Mouse (Mus musculus): ENCODE results near the gene Basp1. TPM values are rescaled to one million over a fixed set of nuclear protein-coding genes. Genes with fewer than 3 reads are reported as not detected.
A peak's percentile ranks its signal among the peaks of the same experiment; 100 is the strongest.

Basp1 gene
- total and polyA plus RNA-seq, 2 experiments from 2014 or later, result 513 to 1,218 TPM

DNA sequence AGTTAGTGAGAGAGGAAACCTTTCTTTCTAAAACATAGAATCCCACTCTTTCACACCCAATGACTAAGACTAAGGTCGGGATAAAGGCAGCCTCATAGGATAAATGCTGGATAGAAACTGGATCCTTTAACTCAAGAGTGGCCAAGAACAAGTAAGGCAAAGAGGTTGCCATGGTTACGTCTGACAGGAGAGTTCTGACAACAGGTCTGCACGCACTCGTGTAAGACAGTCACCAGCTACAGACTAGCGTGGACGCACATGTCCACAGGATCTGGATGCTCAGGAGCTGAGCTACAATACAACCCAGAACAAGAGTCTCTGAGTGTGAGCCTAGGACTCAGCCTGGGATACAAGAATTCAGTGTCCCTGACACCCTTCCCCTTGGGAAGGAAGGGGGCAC, 26.0 kb downstream of the Basp1 start:
- Histone ChIP-seq H3K4me2 (ENCODE audit: low read depth) (no peak overlapping the region), H3K9me3 (ENCODE audit: low read length) (no peaks in the 10 kb centered on the region), H3K4me3 (ENCODE audit: low read depth, low read length) (no peak overlapping the region), H3K36me3 (ENCODE audit: insufficient read depth) (peaks cover 35% of the 10 kb centered on the region), H3K9ac (no peak overlapping the region), H3K4me1 (ENCODE audit: insufficient read depth) (peaks cover 4% of the 10 kb centered on the region; the same call in 1 of the 2 replicates), H3K27me3 (ENCODE audit: insufficient read depth, low read length) (no peaks in the 10 kb centered on the region), H3K27ac (ENCODE audit: low read depth, low read length) (no peak overlapping the region)
- ATAC-seq (peak; percentile 51), DNase-seq (no peak)
- TF ChIP-seq CTCF (IDR thresholded peaks at IDR 0.05; ENCODE audit: low read depth), result no peak
- 52% methylated on average over 6 of the region's 6 CpGs for WGBS

DNA sequence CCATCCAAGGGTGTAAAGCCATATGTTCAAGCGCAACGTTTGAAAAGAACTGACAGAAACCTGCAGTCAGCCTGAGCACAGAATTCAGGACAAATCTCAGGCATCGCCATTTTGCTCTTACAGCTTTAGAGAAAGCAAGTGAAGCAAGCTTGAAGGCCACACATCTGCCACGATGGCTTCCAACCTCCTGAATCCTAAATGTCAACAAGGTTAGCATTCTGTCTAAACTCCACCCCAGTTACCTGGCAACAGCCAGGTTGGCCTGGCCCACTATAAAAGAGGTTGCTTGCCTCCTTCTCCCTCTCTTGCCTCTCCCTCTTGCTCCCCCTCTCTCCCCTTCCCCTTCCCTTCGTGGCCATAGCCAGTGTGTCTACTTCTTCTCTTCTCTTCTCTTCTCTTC, 33.5 kb downstream of the Basp1 start:
- ATAC-seq, result no peak
- Histone ChIP-seq H3K4me3 (ENCODE audit: low read depth, low read length) (no peak overlapping the region), H3K27ac (ENCODE audit: low read depth, low read length) (no peak overlapping the region), H3K27me3 (ENCODE audit: insufficient read depth, low read length) (no peaks in the 10 kb centered on the region), H3K4me2 (ENCODE audit: low read depth) (no peak overlapping the region), H3K9me3 (ENCODE audit: low read length) (no peaks in the 10 kb centered on the region), H3K4me1 (ENCODE audit: insufficient read depth) (peaks cover 22% of the 10 kb centered on the region), H3K9ac (no peak overlapping the region), H3K36me3 (ENCODE audit: insufficient read depth) (peaks cover 12% of the 10 kb centered on the region)
- no peak for TF ChIP-seq CTCF (IDR thresholded peaks at IDR 0.05; ENCODE audit: low read depth)
- WGBS, result 70% methylated on average over 5 of the region's 5 CpGs
- DNase-seq, result no peak

- no peaks in the 10 kb centered on the region for H3K27me3 ChIP-seq (ENCODE audit: insufficient read depth, low read length)
- no peak overlapping the region for H3K9ac ChIP-seq
- H3K36me3 ChIP-seq (ENCODE audit: insufficient read depth), result peaks cover 12% of the 10 kb centered on the region
- no peaks in the 10 kb centered on the region for H3K9me3 ChIP-seq (ENCODE audit: low read length)
- ATAC-seq, result peak; percentile 38; the same call in 1 of the 2 replicates
- H3K4me1 ChIP-seq (ENCODE audit: insufficient read depth), result peaks cover 25% of the 10 kb centered on the region
- no peak for TF ChIP-seq CTCF (IDR thresholded peaks at IDR 0.05; ENCODE audit: low read depth)
- no peak overlapping the region for H3K4me2 ChIP-seq (ENCODE audit: low read depth)
- H3K4me3 ChIP-seq (ENCODE audit: low read depth, low read length), result no peak overlapping the region
- H3K27ac ChIP-seq (ENCODE audit: low read depth, low read length), result no peak overlapping the region
- no peak for DNase-seq
- WGBS, result 53% methylated on average over 8 of the region's 8 CpGs
These were observed 34.9 kb downstream of the Basp1 start for GRCm38 (mm10) chr15:25378707-25379106.

DNA sequence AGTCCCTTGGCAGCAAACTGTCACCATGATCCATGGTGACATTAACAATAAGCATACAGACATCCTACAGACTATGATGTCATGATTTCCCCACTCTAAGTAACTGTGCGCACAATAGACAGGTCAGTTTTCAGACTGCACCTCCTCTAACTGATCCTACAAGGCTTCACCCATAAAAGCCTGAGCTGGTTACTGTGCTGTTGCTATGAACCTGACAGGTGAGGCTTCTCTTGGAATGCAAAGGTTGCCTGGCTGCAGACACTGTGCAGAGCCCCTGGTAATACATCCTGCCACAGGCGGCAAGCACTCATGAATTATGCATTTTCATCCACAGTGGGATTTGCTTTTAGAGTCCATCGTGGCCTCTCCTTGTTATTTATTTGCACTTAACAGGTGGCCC, 36.6 kb downstream of the Basp1 start:
- no peak overlapping the region; the same call in 1 of the 2 replicates for H3K4me2 ChIP-seq (ENCODE audit: low read depth)
- no peaks in the 10 kb centered on the region for H3K27me3 ChIP-seq (ENCODE audit: insufficient read depth, low read length)
- no peak overlapping the region for H3K4me3 ChIP-seq (ENCODE audit: low read depth, low read length)
- H3K36me3 ChIP-seq (ENCODE audit: insufficient read depth), result 0 out of 2 replicates have a peak, but pooled peaks cover under 1% of the 10 kb centered on the region
- H3K4me1 ChIP-seq (ENCODE audit: insufficient read depth), result peaks cover 29% of the 10 kb centered on the region
- ATAC-seq (no peak), DNase-seq (no peak)
- no peaks in the 10 kb centered on the region for H3K9me3 ChIP-seq (ENCODE audit: low read length)
- no peak overlapping the region for H3K9ac ChIP-seq
- no peak for TF ChIP-seq CTCF (IDR thresholded peaks at IDR 0.05; ENCODE audit: low read depth)
- H3K27ac ChIP-seq (ENCODE audit: low read depth, low read length), result no peak overlapping the region
- WGBS, result 33% methylated on average over 3 of the region's 3 CpGs

DNA sequence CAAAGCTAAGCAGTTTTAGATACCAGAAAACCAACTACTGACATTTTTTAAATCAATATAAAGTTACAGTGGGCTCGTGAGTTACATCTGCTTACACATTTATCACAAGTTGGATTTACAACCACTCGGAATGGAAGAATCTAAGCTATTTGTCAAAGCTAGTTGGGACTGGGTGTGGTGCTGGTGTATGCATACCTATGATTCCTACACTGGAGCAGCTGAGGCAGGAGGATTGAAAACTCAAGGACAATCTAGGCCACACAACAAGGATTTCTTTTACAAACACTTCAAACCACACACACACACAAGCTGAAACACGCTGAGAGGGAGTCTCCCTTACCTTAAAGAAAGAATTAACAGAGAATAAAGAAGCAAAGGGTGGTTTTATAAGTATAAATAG, 40.1 kb downstream of the Basp1 start:
- Histone ChIP-seq H3K4me1 (ENCODE audit: insufficient read depth) (peaks cover 18% of the 10 kb centered on the region), H3K27ac (ENCODE audit: low read depth, low read length) (no peak overlapping the region), H3K9ac (no peak overlapping the region), H3K27me3 (ENCODE audit: insufficient read depth, low read length) (no peaks in the 10 kb centered on the region), H3K36me3 (ENCODE audit: insufficient read depth) (0 out of 2 replicates have a peak, but pooled peaks cover 6% of the 10 kb centered on the region), H3K9me3 (ENCODE audit: low read length) (no peaks in the 10 kb centered on the region), H3K4me3 (ENCODE audit: low read depth, low read length) (no peak overlapping the region), H3K4me2 (ENCODE audit: low read depth) (no peak overlapping the region)
- WGBS, result 67% methylated on average over 3 of the region's 3 CpGs
- DNase-seq (no peak), ATAC-seq (no peak)
- TF ChIP-seq CTCF (IDR thresholded peaks at IDR 0.05; ENCODE audit: low read depth), result no peak

GRCm38 (mm10) chr15:25369522-25369921, 44.0 kb downstream of the Basp1 start:
- Histone ChIP-seq H3K9ac (no peak overlapping the region), H3K27ac (ENCODE audit: low read depth, low read length) (no peak overlapping the region), H3K27me3 (ENCODE audit: insufficient read depth, low read length) (no peaks in the 10 kb centered on the region), H3K9me3 (ENCODE audit: low read length) (no peaks in the 10 kb centered on the region), H3K4me2 (ENCODE audit: low read depth) (no peak overlapping the region), H3K4me3 (ENCODE audit: low read depth, low read length) (no peak overlapping the region), H3K36me3 (ENCODE audit: insufficient read depth) (0 out of 2 replicates have a peak, but pooled peaks cover 7% of the 10 kb centered on the region), H3K4me1 (ENCODE audit: insufficient read depth) (peaks cover 15% of the 10 kb centered on the region; the same call in 1 of the 2 replicates)
- 50% methylated on average over 7 of the region's 7 CpGs for WGBS
- TF ChIP-seq CTCF (IDR thresholded peaks at IDR 0.05; ENCODE audit: low read depth), result no peak
- DNase-seq (no peak), ATAC-seq (no peak)

DNA sequence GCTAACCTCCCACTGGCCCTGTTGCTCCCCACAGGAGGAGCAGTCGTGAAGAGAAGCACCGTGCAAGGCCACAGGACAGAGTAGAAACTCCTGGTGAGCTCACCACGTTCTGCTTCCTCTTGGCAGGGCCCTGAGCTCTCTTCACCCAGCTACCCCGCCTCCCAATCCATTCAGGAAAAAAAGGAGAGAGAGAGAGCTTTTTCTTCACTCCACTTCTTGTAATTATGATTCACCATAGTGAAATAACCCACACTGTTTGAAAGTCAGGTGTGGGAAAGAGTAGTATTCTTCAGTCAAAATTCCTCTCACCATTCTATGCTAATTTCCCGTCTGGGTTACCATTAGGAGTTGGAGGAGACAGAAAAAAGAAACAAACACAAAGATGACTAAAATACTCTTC, 48.1 kb downstream of the Basp1 start:
- no peak overlapping the region for H3K4me3 ChIP-seq (ENCODE audit: low read depth, low read length)
- H3K9ac ChIP-seq, result no peak overlapping the region
- 21% methylated on average over 5 of the region's 5 CpGs for WGBS
- peaks cover 11% of the 10 kb centered on the region for H3K36me3 ChIP-seq (ENCODE audit: insufficient read depth)
- no peaks in the 10 kb centered on the region for H3K9me3 ChIP-seq (ENCODE audit: low read length)
- peaks cover 17% of the 10 kb centered on the region; the same call in 1 of the 2 replicates for H3K4me1 ChIP-seq (ENCODE audit: insufficient read depth)
- H3K27ac ChIP-seq (ENCODE audit: low read depth, low read length), result peak overlapping the region; percentile 74
- no peak for TF ChIP-seq CTCF (IDR thresholded peaks at IDR 0.05; ENCODE audit: low read depth)
- H3K27me3 ChIP-seq (ENCODE audit: insufficient read depth, low read length), result no peaks in the 10 kb centered on the region
- H3K4me2 ChIP-seq (ENCODE audit: low read depth), result no peak overlapping the region; the same call in 1 of the 2 replicates
- DNase-seq, result no peak
- ATAC-seq, result peak; percentile 8; the same call in 1 of the 2 replicates
